13 mouse cellular contexts compared by ENCODE assay signal in the genomic region with DNA sequence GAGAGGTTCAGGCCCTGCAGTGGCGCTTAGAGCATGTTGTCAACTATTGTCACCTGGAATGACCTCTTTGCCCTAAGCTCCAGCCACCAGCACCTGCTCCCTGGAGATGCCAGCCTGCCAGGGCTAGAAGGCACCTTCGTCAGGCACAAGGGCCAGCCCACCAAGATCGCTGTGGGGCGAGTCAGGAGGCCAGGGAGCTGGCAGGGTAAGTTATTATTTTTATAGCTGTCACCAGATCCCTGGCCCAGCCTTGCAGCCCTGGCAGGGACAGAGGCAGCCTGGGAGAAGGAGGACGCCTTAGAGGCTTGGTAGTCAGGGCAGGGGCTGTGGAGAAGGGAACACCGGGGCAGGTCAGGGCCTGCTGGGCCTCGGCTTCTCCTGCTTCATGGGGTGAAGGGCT. TPM values are rescaled to one million over a fixed set of nuclear protein-coding genes. Genes with fewer than 3 reads are reported as not detected.
A peak's percentile ranks its signal among the peaks of the same experiment; 100 is the strongest.
DNase-seq lines count a peak whose midpoint lies in the region; ATAC-seq and TF ChIP-seq lines count a peak whose summit lies in the region.
"Had no signal": no experiment of that assay in that cellular context is flagged by ENCODE, and none has a peak within 500 bp of the region (broad histone marks: within the 10 kb centered on the region; RNA-seq: fewer than 3 reads in every experiment).

No protein-coding gene starts in this region.

- intact Hi-C loops in gastrocnemius, adult 2 months (cut with DNase I), result loop anchor here (2.0 kb wide), 1 partner anchor 59 kb away; no protein-coding TSS in a partner anchor
- intact Hi-C loops in heart, postnatal 36 days (cut with DNase I), result loop anchor here (5.0 kb wide), 1 partner anchor 61 kb away; no protein-coding TSS in a partner anchor

- peak; percentile 63 to 65 for DNase-seq in adrenal gland, postnatal 36 days
- peak; percentile 93 for DNase-seq in gastrocnemius, adult 2 months
- DNase-seq in heart, postnatal 36 days, result peak; percentile 47 to 61
- DNase-seq in MN1 (ENCODE audit: low spot score), result no peak
- no peak for DNase-seq in embryo, embryonic 11 days
- DNase-seq: left cerebral cortex, postnatal 4 days; liver, postnatal 0 days; retina, postnatal 1 day had no signal

- no peaks in the 10 kb centered on the region; the same call in 1 of the 2 replicates for H3K9me3 ChIP-seq in intestine, embryonic 16.5 days (ENCODE audit: control insufficient read depth, low read length)
- no peaks in the 10 kb centered on the region for H3K9me3 ChIP-seq in intestine, embryonic 15.5 days

- peaks cover 27% of the 10 kb centered on the region for H3K4me1 ChIP-seq in intestine, embryonic 16.5 days (ENCODE audit: control insufficient read depth, insufficient read depth, low read length)
- peaks cover 13% of the 10 kb centered on the region for H3K4me1 ChIP-seq in intestine, embryonic 15.5 days (replicated peaks)

- H3K27ac ChIP-seq in intestine, embryonic 16.5 days (ENCODE audit: low read length), result peak overlapping the region; percentile 63
- H3K27ac ChIP-seq in intestine, embryonic 15.5 days, result no peak overlapping the region
- H3K27ac ChIP-seq in gastrocnemius, adult 2 months, result peak overlapping the region; percentile 98
- H3K27ac ChIP-seq: layer of hippocampus, adult 2 months had no signal

- H3K4me3 ChIP-seq in intestine, embryonic 16.5 days (ENCODE audit: low read length), result no peak overlapping the region
- H3K4me3 ChIP-seq in intestine, embryonic 15.5 days (replicated peaks), result no peak overlapping the region
- peak overlapping the region; percentile 0; the same call in 1 of the 2 replicates for H3K4me3 ChIP-seq in gastrocnemius, adult 2 months
- H3K4me3 ChIP-seq: layer of hippocampus, adult 2 months had no signal

- no peaks in the 10 kb centered on the region for H3K27me3 ChIP-seq in intestine, embryonic 16.5 days (replicated peaks; ENCODE audit: control insufficient read depth, insufficient read depth, low read length)
- no peaks in the 10 kb centered on the region for H3K27me3 ChIP-seq in intestine, embryonic 15.5 days (replicated peaks)

- H3K9ac ChIP-seq in intestine, embryonic 16.5 days (ENCODE audit: low read depth, low read length), result peak overlapping the region; percentile 46
- H3K9ac ChIP-seq in intestine, embryonic 15.5 days, result no peak overlapping the region
- H3K9ac ChIP-seq: liver, postnatal 0 days had no signal

- TF ChIP-seq CTCF in gastrocnemius, adult 2 months (IDR thresholded peaks at IDR 0.05), result no peak

- peaks cover 4% of the 10 kb centered on the region; the same call in 1 of the 2 replicates for H3K36me3 ChIP-seq in intestine, embryonic 16.5 days (ENCODE audit: control insufficient read depth, insufficient read depth, low read length)
- 0 out of 2 replicates have a peak, but pooled peaks cover 3% of the 10 kb centered on the region for H3K36me3 ChIP-seq in intestine, embryonic 15.5 days

- 78% methylated on average over 7 of the region's 7 CpGs for WGBS in intestine, embryonic 16.5 days
- 83% methylated on average over 7 of the region's 7 CpGs for WGBS in intestine, embryonic 15.5 days

- H3K4me2 ChIP-seq in intestine, embryonic 16.5 days (ENCODE audit: low read depth, low read length), result no peak overlapping the region
- no peak overlapping the region for H3K4me2 ChIP-seq in intestine, embryonic 15.5 days (replicated peaks)

- no peak for ATAC-seq in intestine, embryonic 16.5 days
- ATAC-seq in intestine, embryonic 15.5 days, result no peak
- ATAC-seq: liver, postnatal 0 days had no signal

RNA-seq across cellular contexts. Expression of a gene that starts 6.5 kb away (rescaled TPM):
- polyA plus RNA-seq in intestine, embryonic 16.5 days (2015; fragmentation: Nextera tagmentation; extraction: Ambion mirVana), result 28.6 and 33.7 TPM in 2 replicates
- polyA plus RNA-seq in intestine, embryonic 15.5 days (2015; fragmentation: Nextera tagmentation; extraction: Ambion mirVana), result 35.1 and 38.6 TPM in 2 replicates
- total RNA-seq in adrenal gland, postnatal 36 days (2021), result 10 to 100 TPM; 27.2 to 34.3 TPM
- 10 to 100 TPM; 13.0 to 14.9 TPM for total RNA-seq in gastrocnemius, adult 2 months (2021)
- total RNA-seq in heart, postnatal 36 days (2021), result 10 to 100 TPM; 26.6 to 29.9 TPM

RNA-seq across cellular contexts. Expression of a gene that starts 7.4 kb away (rescaled TPM):
- 0.65 and 0.93 TPM in 2 replicates for polyA plus RNA-seq in intestine, embryonic 16.5 days (2015; fragmentation: Nextera tagmentation; extraction: Ambion mirVana)
- polyA plus RNA-seq in intestine, embryonic 15.5 days (2015; fragmentation: Nextera tagmentation; extraction: Ambion mirVana), result 22.5 and 24.3 TPM in 2 replicates
- 100 to 1,000 TPM; 357 to 631 TPM for total RNA-seq in adrenal gland, postnatal 36 days (2021)
- 100 to 1,000 TPM; 106 to 181 TPM for total RNA-seq in gastrocnemius, adult 2 months (2021)
- 100 to 1,000 TPM in 1 of 2 experiments, 10 to 100 TPM in 1; 93.7 to 108 TPM for total RNA-seq in heart, postnatal 36 days (2021)

RNA-seq across cellular contexts. Expression of a gene that starts 34.8 kb away (rescaled TPM):
- polyA plus RNA-seq in intestine, embryonic 16.5 days (2015; fragmentation: Nextera tagmentation; extraction: Ambion mirVana), result 2.0 and 3.2 TPM in 2 replicates
- 0.40 and 7.2 TPM in 2 replicates for polyA plus RNA-seq in intestine, embryonic 15.5 days (2015; fragmentation: Nextera tagmentation; extraction: Ambion mirVana)
- 10 to 100 TPM in 1 of 2 experiments, 1 to 10 TPM in 1; 8.9 to 25.9 TPM for total RNA-seq in adrenal gland, postnatal 36 days (2021)
- total RNA-seq in gastrocnemius, adult 2 months (2021), result 10 to 100 TPM in 1 of 2 experiments, 1 to 10 TPM in 1; 3.7 to 11.5 TPM
- total RNA-seq in heart, postnatal 36 days (2021), result 10 to 100 TPM; 14.0 to 20.7 TPM
- total RNA-seq: common myeloid progenitor, adult 5-6 weeks had no signal
- polyA plus RNA-seq: neural tube, embryonic 11.5 days had no signal

Comparison
In these comparisons a context has a peak if more than half of its experiments do, and no peak if none do; other contexts are left out.
1. DNase-seq: peak in adrenal gland, postnatal 36 days (2 of 2), gastrocnemius, adult 2 months (single experiment) and heart, postnatal 36 days (2 of 2); none in MN1 (single experiment) and embryo, embryonic 11 days (single experiment).